Mouse (Mus musculus) kidney, embryonic 14.5 days (tissue): ENCODE measurements around the gene Fancg. TPM values are rescaled to one million over a fixed set of nuclear protein-coding genes. Genes with fewer than 3 reads are reported as not detected.
"Not testable (repeated sequence)": the region's sequence is repeated elsewhere in the genome, so short reads cannot be mapped to it uniquely, and the experiment has no call there.

Experiments used
- ATAC-seq: fragments of 200-750 bp; cut with Nextera tagmentation; 2 replicates; pipeline ENCODE4 v1.8.0; 2017; ENCODE audit warnings: moderate number of reproducible peaks, mild to moderate bottlenecking, moderate TSS enrichment, moderate library complexity; ENCODE audit not compliant: low FRiP score, low TSS enrichment
- H3K27ac ChIP-seq: fragments of 300-500 bp; sonication (generic); 2 replicates; pipeline ENCODE4 v1.5.1; 2014; ENCODE audit warnings: low read depth, mild to moderate bottlenecking, low read length, moderate library complexity, mixed read lengths
- H3K27me3 ChIP-seq: fragments of 300-500 bp; sonication (generic); 2 replicates; pipeline ENCODE4 v1.6.1; 2014; ENCODE audit warnings: mild to moderate bottlenecking, low read length; ENCODE audit not compliant: control insufficient read depth, insufficient read depth
- H3K36me3 ChIP-seq: fragments of 300-500 bp; sonication (generic); 2 replicates; pipeline ENCODE4 v1.6.1; 2014; ENCODE audit warnings: low read length, mixed read lengths; ENCODE audit not compliant: control insufficient read depth, insufficient read depth
- H3K4me1 ChIP-seq: fragments of 300-500 bp; sonication (generic); 2 replicates; pipeline ENCODE4 v1.6.1; 2014; ENCODE audit warnings: low read length, mixed read lengths; ENCODE audit not compliant: control insufficient read depth, insufficient read depth
- H3K4me2 ChIP-seq: fragments of 300-500 bp; sonication (generic); replicated peaks from 2 replicates; pipeline ENCODE4 v1.6.1; 2014; ENCODE audit warnings: low read depth, mild to moderate bottlenecking, low read length
- H3K4me3 ChIP-seq: fragments of 300-500 bp; sonication (generic); 2 replicates; pipeline ENCODE4 v1.5.1; 2014; ENCODE audit warnings: mild to moderate bottlenecking, low read length
- H3K9ac ChIP-seq: fragments of 300-500 bp; sonication (generic); 2 replicates; pipeline ENCODE4 v1.6.1; 2014; ENCODE audit warnings: low read depth, mild to moderate bottlenecking, low read length, moderate library complexity
- H3K9me3 ChIP-seq: fragments of 300-500 bp; sonication (generic); 2 replicates; pipeline ENCODE4 v1.6.1; 2016; ENCODE audit warnings: low read length; ENCODE audit not compliant: control insufficient read depth
- WGBS: fragments of 180-500 bp; shearing (Covaris S2); extraction: QIAGEN DNeasy Blood & Tissue Kit; methylation state at CpG from one replicate; pipeline ENCODE4 v1.1.7; 2014; 5-methylcytosine and 5-hydroxymethylcytosine counted together
- polyA plus RNA-seq: library from polyadenylated mRNA; unstranded; fragments of >200 nt; fragmentation: Nextera tagmentation; extraction: Ambion mirVana; gene quantifications from 2 replicates; pipeline ENCODE4 v1.2.1, GENCODE M21; 2014

The Fancg gene
- polyA plus RNA-seq, 1 experiment from 2014 or later, result 16.9 TPM

DNA sequence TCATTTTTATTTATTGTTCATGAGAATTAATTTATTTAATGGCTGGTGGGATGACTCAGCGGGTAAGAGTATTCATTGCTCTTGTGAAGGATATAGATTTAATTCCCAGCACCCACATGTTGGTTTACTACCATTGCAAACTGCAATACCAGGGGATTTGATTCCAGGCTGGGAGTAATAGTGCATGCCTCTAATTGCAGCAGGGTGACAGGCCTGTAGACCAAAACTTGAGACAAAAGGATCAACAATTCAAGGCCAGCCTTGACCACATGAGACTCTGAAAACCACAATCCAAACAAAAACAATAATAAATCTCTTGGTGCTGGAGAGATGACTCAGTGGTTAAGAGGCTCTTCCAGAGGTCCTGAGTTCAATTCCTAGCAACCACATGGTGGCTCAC is 1.8 kb upstream of the Fancg start:
- H3K36me3 ChIP-seq, result peaks cover 3% of the 10 kb centered on the region; the same call in 1 of the 2 replicates
- no peak overlapping the region for H3K4me3 ChIP-seq
- H3K9me3 ChIP-seq, result no peaks in the 10 kb centered on the region
- 91% methylated on average over 1 of the region's 1 CpGs for WGBS
- ATAC-seq, result no peak
- no peak overlapping the region for H3K27ac ChIP-seq
- no peak overlapping the region for H3K9ac ChIP-seq
- H3K27me3 ChIP-seq, result no peaks in the 10 kb centered on the region
- peaks cover 6% of the 10 kb centered on the region; the same call in 1 of the 2 replicates for H3K4me1 ChIP-seq
- no peak overlapping the region for H3K4me2 ChIP-seq

DNA sequence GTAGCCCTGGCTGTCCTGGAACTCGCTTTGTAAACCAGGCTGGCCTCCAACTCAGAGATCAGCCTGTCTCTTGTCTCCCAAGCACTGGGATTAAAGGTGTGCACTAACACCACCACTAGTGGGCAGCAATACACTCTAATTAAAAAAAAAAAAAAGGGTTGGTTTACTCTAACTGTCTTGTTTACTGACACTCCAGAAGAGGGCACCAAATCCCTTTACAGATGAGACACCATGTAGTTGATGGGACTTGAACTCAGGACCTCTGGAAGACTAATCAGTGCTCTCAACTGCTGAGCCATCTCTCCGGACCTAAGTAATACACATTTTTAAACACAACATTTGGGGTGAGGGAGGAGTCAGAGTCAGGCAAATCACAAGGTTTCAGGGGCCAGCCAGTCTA is 4.5 kb downstream of the Fancg start:
- Histone ChIP-seq H3K36me3 (peaks cover 3% of the 10 kb centered on the region; the same call in 1 of the 2 replicates), H3K9me3 (no peaks in the 10 kb centered on the region), H3K4me1 (peaks cover 6% of the 10 kb centered on the region; the same call in 1 of the 2 replicates), H3K27me3 (no peaks in the 10 kb centered on the region), H3K9ac (no peak overlapping the region), H3K27ac (no peak overlapping the region), H3K4me2 (no peak overlapping the region), H3K4me3 (no peak overlapping the region)
- WGBS, result 52% methylated on average over 2 of the region's 2 CpGs
- no peak for ATAC-seq

DNA sequence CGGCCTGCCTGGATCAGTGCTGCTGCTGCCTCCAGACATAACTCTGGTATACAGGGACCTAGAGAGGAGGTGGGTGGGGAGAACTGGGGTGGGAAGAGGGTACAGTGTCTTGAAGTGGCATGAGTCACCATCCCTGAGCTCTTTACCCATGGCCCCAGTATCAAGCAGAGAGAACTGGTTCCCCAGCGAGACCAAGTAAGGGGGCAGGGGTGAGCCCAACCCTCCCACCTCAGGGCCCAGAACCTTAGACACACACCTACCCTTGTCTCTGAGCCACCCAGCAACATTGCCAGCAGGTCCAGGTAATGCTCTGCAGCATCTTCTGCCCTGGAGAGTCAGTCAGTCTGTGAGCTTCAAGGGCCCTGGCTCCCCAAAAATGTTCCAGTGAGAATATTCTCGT is 5.4 kb downstream of the Fancg start:
- H3K36me3 ChIP-seq, result peaks cover 3% of the 10 kb centered on the region; the same call in 1 of the 2 replicates
- no peak overlapping the region for H3K4me2 ChIP-seq
- H3K27me3 ChIP-seq, result no peaks in the 10 kb centered on the region
- H3K9me3 ChIP-seq, result no peaks in the 10 kb centered on the region
- ATAC-seq, result no peak
- no peak overlapping the region for H3K27ac ChIP-seq
- H3K4me1 ChIP-seq, result peaks cover 6% of the 10 kb centered on the region; the same call in 1 of the 2 replicates
- no peak overlapping the region for H3K4me3 ChIP-seq
- 96% methylated on average over 3 of the region's 3 CpGs for WGBS
- no peak overlapping the region for H3K9ac ChIP-seq

DNA sequence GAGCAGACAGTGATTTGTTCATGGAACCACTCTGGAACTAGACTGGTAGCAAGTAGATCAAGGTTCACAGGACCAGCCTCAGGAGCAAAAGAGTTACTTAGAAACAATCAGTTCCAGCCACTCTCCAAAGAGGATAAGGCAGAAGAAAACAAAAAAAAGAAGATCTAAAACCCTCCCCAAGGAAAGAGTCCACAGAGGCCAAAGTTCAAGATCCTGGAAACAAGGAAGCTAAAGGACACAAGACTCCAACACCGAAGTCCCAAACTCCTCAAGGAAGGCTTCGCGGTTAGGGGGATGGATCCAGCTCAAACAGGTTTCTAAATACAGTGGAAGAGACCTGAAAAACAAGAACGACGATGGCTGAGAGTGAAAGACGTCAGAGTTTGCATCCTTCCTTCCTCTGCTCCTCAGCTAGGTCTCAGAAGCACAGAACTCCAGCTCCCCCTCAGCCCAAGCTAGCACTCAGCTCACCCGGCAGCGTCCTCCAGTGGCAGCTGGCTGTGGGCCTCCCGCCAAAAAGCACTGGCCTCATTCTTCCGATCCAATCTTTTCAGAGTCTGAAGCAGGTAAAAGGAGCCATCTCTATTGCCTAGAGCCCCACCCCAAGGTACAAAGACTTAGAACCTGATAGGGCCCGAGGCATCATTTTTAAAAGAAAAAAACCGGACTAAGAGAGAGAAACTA is 7.4 kb downstream of the Fancg start:
- H3K4me2 ChIP-seq, result no peak overlapping the region
- no peak overlapping the region for H3K9ac ChIP-seq
- H3K9me3 ChIP-seq, result no peaks in the 10 kb centered on the region
- WGBS, result 80% methylated on average over 12 of the region's 12 CpGs
- no peak for ATAC-seq
- peaks cover 6% of the 10 kb centered on the region; the same call in 1 of the 2 replicates for H3K36me3 ChIP-seq
- no peak overlapping the region for H3K27ac ChIP-seq
- H3K27me3 ChIP-seq, result no peaks in the 10 kb centered on the region
- H3K4me1 ChIP-seq, result peaks cover 12% of the 10 kb centered on the region
- no peak overlapping the region for H3K4me3 ChIP-seq

DNA sequence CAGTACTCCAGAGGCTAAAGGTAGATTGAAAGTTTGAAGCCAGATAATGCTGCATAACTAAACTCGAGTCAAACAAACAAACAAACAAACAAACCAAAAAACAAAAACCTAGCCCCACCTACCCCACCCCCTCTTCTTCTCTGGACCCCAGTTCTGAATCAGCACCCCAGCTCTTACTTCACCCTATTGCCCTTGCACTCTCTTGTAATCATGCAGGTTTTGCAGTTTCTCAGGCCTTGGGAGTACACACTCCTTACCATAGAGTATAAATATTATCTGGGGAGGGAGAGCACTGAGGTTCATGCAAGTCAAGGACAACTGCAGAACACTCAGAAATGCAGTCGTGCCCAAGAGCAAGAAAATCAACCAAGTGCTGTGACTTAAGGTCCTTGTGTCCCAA is 9.0 kb downstream of the Fancg start:
- peaks cover 16% of the 10 kb centered on the region for H3K4me1 ChIP-seq
- peaks cover 11% of the 10 kb centered on the region; the same call in 1 of the 2 replicates for H3K36me3 ChIP-seq
- no peak overlapping the region; the same call in 1 of the 2 replicates for H3K27ac ChIP-seq
- no peak overlapping the region for H3K9ac ChIP-seq
- ATAC-seq, result no peak
- 94% methylated on average over 2 of the region's 2 CpGs for WGBS
- H3K27me3 ChIP-seq, result no peaks in the 10 kb centered on the region
- H3K4me3 ChIP-seq, result no peak overlapping the region
- no peaks in the 10 kb centered on the region for H3K9me3 ChIP-seq
- no peak overlapping the region for H3K4me2 ChIP-seq

DNA sequence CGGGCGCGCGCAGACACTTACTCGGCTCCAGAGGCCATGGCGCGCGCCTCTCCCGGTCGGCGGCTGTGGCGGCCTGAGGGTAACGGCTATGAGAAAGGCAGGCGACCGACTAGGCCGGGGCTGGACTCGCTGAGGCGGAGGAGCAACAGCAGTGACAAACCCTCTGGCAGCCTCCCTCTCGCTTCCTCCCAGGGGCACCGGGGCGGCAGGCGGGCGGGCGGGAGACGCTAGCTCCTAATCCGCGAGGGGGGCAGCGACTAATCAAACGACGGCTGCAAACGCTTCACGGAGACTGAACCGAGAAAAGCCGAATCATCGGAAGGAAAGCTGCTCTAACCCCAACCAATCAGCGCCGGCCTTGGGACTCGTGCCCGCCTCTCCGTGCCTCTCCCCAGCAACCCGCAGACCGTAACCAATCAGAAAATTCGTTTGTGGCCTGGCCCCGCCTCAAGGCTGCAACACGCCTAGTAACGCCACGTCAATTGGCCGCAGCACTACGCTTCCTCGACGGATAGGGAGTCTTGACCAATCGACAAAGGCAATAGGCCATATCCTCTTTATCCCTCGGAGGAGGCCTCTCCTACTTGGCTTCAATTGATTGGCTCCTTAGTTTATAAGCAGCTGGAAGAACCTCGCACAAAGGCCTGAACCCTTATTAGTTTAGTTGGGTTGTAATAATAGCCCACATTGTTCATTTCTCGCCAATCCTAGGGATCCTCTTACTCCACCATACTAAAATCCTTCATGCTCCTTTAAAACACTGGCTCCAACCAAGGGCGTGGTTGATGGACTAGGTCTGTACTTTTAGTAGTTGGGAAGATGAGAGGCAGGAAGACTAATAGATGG is 9.9 kb downstream of the Fancg start, which contains the start of gene Vcp:
Gene Vcp (minus strand): TSS at position 367 of the 846 bp plus-strand sequence.
- Histone ChIP-seq H3K4me1 (peaks cover 16% of the 10 kb centered on the region), H3K36me3 (peaks cover 20% of the 10 kb centered on the region), H3K4me2 (peak within 1 kb of the TSS; percentile 85), H3K4me3 (peak within 1 kb of the TSS; percentile 91), H3K27ac (peak within 1 kb of the TSS; percentile 100), H3K9ac (peak within 1 kb of the TSS; percentile 89)
- H3K9me3 ChIP-seq, H3K27me3 ChIP-seq: not testable (repeated sequence)
- peak; percentile 99 for ATAC-seq
- under 1% methylated on average over 46 of the region's 56 CpGs for WGBS

DNA sequence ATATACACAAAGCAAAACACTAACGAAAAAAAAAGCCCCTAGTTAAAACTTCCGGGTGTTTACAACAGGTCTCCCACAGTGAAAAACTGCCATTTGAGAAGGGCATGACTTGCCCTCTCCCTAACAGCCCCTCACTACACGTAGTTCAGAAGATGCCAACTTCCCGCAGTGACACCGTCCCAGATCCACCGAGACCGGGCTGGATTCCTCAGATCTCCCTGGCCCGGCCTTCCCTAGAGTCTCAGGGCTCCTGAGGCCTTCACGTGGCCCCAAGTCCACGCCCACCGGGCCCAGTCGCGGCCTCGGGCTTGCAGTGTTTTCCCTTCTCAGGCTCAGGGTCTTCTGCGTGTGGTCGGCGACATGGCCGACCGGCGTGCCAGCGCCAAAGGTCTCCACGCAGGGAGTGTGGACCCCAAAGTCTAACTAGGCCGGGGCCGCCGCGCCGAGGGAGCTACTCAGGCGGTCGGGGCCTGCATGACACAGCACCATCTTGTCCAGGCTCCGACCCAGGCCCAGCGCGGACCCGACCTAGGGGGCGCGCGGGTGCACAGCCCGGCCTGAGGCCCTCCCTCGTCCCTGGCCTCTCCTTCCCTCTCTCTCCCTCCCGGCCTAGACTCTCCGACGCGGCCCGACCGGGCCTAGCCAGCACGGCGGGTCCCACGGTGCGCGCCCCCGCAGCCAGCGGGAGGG is 10.7 kb downstream of the Fancg start:
- Histone ChIP-seq H3K36me3 (peaks cover 26% of the 10 kb centered on the region), H3K9me3 (no peaks in the 10 kb centered on the region), H3K4me1 (peaks cover 16% of the 10 kb centered on the region), H3K27ac (peak overlapping the region; percentile 100), H3K4me2 (peak overlapping the region; percentile 85), H3K9ac (peak overlapping the region; percentile 89), H3K27me3 (no peaks in the 10 kb centered on the region), H3K4me3 (peak overlapping the region; percentile 91)
- WGBS, result under 1% methylated on average over 51 of the region's 51 CpGs
- ATAC-seq, result peak; percentile 83

DNA sequence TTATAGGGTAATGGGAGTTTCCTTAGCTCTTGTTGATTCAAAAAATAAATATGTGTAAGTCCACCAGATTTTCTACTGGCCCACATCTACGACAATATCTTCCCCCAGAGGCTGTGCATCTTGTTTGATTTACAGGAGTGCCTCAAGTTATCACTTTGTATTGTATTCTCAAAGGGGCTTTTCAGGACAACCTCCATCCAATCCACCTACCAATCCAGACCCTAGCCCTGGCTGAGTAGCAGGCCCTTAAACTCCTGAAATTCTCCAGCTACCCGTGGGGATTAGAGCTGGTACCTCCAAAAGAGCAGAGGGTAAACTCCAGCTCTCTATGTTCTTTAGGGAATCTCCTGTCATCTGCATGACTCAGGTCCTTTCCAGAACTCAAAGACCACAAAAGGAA is 12.3 kb downstream of the Fancg start:
- peak overlapping the region; percentile 89; the same call in 1 of the 2 replicates for H3K9ac ChIP-seq
- no peak for ATAC-seq
- H3K9me3 ChIP-seq, result no peaks in the 10 kb centered on the region
- H3K27me3 ChIP-seq, result no peaks in the 10 kb centered on the region
- peaks cover 41% of the 10 kb centered on the region for H3K36me3 ChIP-seq
- H3K4me2 ChIP-seq, result peak overlapping the region; percentile 85
- peak overlapping the region; percentile 91; the same call in 1 of the 2 replicates for H3K4me3 ChIP-seq
- H3K27ac ChIP-seq, result no peak overlapping the region; the same call in 1 of the 2 replicates
- 62% methylated on average over 2 of the region's 2 CpGs for WGBS
- H3K4me1 ChIP-seq, result peaks cover 16% of the 10 kb centered on the region
